Mouse (Mus musculus) left cerebral cortex, postnatal 25 days (tissue): ENCODE results near the gene Capn8. TPM values are rescaled to one million over a fixed set of nuclear protein-coding genes. Genes with fewer than 3 reads are reported as not detected.
A peak's percentile ranks its signal among the peaks of the same experiment; 100 is the strongest.

ENCODE experiments used
- DNase-seq, 2 experiments: peaks; one replicate each; pipeline ENCODE4 v3.0.0; 2022; ENCODE audit warnings: low spot score in 2 of 2, mixed read lengths in 1 of 2
- intact Hi-C: fragments of 180-260 bp; cut with DNase I; formaldehyde crosslinking; loops from one replicate; pipeline ENCODE4 v1.15.1; 2025
- total RNA-seq, 2 experiments: library from RNA; stranded (reverse); gene quantifications; 2 replicates each; pipeline ENCODE4 v1.2.3; 2021

Capn8 gene
- not detected for total RNA-seq

- intact Hi-C loops: no loop called here
- DNase-seq: no peak
These were observed at the start of gene Capn8 for GRCm38 (mm10) chr1:182564408-182565120. TSS of gene Capn8 (plus strand) at chr1:182565007.

GRCm38 (mm10) chr1:182516758-182517676 lies 47.8 kb upstream of the Capn8 start, which contains the start of gene Capn2:
TSS of gene Capn2 (minus strand) at chr1:182517608.
- DNase-seq: peak; percentile 71 to 76
- intact Hi-C loops: loop anchor here (2.0 kb wide), 1 partner anchor 26 kb away; no protein-coding TSS in a partner anchor

- intact Hi-C loops: loop anchor here (2.0 kb wide), 1 partner anchor 27 kb away; no protein-coding TSS in a partner anchor
- no peak for DNase-seq
These were observed 47.2 kb upstream of the Capn8 start for GRCm38 (mm10) chr1:182517677-182518011.

- intact Hi-C loops: no loop called here
- no peak for DNase-seq
These were observed 46.6 kb upstream of the Capn8 start for GRCm38 (mm10) chr1:182518143-182518680.

- no peak for DNase-seq
- intact Hi-C loops: no loop called here
These were observed 46.0 kb upstream of the Capn8 start for GRCm38 (mm10) chr1:182518811-182519210.

GRCm38 (mm10) chr1:182519341-182519740 lies 45.5 kb upstream of the Capn8 start:
- intact Hi-C loops: no loop called here

GRCm38 (mm10) chr1:182520091-182520937 lies 44.5 kb upstream of the Capn8 start:
- intact Hi-C loops: no loop called here
- no peak for DNase-seq

More at GRCm38 (mm10) chr1:182519341-182519740, 45.5 kb upstream of the Capn8 start:
- DNase-seq: no peak

- DNase-seq: no peak
- intact Hi-C loops: no loop called here
These were observed 43.8 kb upstream of the Capn8 start for GRCm38 (mm10) chr1:182520938-182521500.

GRCm38 (mm10) chr1:182522961-182523360 lies 41.8 kb upstream of the Capn8 start:
- no peak for DNase-seq

GRCm38 (mm10) chr1:182523692-182524091 lies 41.1 kb upstream of the Capn8 start:
- no peak for DNase-seq
- intact Hi-C loops: no loop called here

More at GRCm38 (mm10) chr1:182522961-182523360, 41.8 kb upstream of the Capn8 start:
- intact Hi-C loops: no loop called here

- no peak for DNase-seq
These were observed 39.2 kb upstream of the Capn8 start for GRCm38 (mm10) chr1:182525601-182526000.

GRCm38 (mm10) chr1:182527261-182527766 lies 37.5 kb upstream of the Capn8 start:
- DNase-seq: no peak
- intact Hi-C loops: no loop called here

More at GRCm38 (mm10) chr1:182525601-182526000, 39.2 kb upstream of the Capn8 start:
- intact Hi-C loops: no loop called here

- intact Hi-C loops: no loop called here
- no peak for DNase-seq
These were observed 36.6 kb upstream of the Capn8 start for GRCm38 (mm10) chr1:182527921-182528858.

GRCm38 (mm10) chr1:182533583-182533982 lies 31.2 kb upstream of the Capn8 start:
- intact Hi-C loops: loop anchor here (10.0 kb wide), 1 partner anchor 249 kb away; the partner anchor contains the start of gene Degs1
- DNase-seq: no peak

GRCm38 (mm10) chr1:182535080-182535481 lies 29.7 kb upstream of the Capn8 start:
- DNase-seq: no peak

GRCm38 (mm10) chr1:182539023-182539940 lies 25.5 kb upstream of the Capn8 start:
- intact Hi-C loops: loop anchor here (1.0 to 10.0 kb wide), 4 partner anchors 50 to 397 kb away; partner anchors contain the start of gene Degs1

More at GRCm38 (mm10) chr1:182535080-182535481, 29.7 kb upstream of the Capn8 start:
- intact Hi-C loops: loop anchor here (5.0 to 10.0 kb wide), 2 partner anchors 250 to 393 kb away; partner anchors contain the start of gene Degs1

More at GRCm38 (mm10) chr1:182539023-182539940, 25.5 kb upstream of the Capn8 start:
- peak; percentile 76 to 95 for DNase-seq
